14 mouse cellular contexts compared by ENCODE assay signal in the genomic region with DNA sequence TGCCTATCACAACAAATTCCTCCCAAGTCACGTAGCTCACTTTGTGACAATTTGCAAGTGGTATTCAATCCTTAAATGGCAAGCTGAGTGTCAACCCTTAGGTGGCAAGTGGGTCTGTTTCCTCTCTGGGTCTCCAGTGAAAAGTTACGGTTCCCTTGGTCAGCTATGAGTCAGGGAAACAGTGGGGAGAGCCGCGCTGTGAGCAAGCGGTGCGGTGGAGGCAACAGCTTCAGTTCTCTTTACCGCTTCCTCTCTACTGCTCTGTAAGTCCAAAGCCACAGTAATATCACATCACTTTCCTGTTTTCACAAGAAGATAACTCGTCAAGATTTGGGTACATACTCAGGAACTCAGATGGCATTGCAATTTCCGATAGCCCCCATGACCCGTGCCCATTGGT. TPM values are rescaled to one million over a fixed set of nuclear protein-coding genes. Genes with fewer than 3 reads are reported as not detected.
DNase-seq lines count a peak whose midpoint lies in the region; ATAC-seq and TF ChIP-seq lines count a peak whose summit lies in the region.
"Had no signal": no experiment of that assay in that cellular context is flagged by ENCODE, and none has a peak within 500 bp of the region (broad histone marks: within the 10 kb centered on the region; RNA-seq: fewer than 3 reads in every experiment).

No protein-coding gene starts in this region.

- no peak overlapping the region for H3K27ac ChIP-seq in neural tube, embryonic 12.5 days
- H3K27ac ChIP-seq in neural tube, embryonic 15.5 days (replicated peaks), result no peak overlapping the region
- H3K27ac ChIP-seq: liver, embryonic 14.5 days; midbrain, embryonic 13.5 days had no signal

- H3K4me1 ChIP-seq in neural tube, embryonic 12.5 days, result peaks cover 6% of the 10 kb centered on the region; the same call in 1 of the 2 replicates
- peaks cover 9% of the 10 kb centered on the region for H3K4me1 ChIP-seq in neural tube, embryonic 15.5 days
- peaks cover 81% of the 10 kb centered on the region for H3K4me1 ChIP-seq in E14TG2a.4 (replicated peaks; ENCODE audit: low read depth, low read length)

- 0 out of 2 replicates have a peak overlapping the region, but pooled peaks have one; percentile 5 for H3K9ac ChIP-seq in neural tube, embryonic 12.5 days
- no peak overlapping the region for H3K9ac ChIP-seq in neural tube, embryonic 15.5 days (replicated peaks)
- H3K9ac ChIP-seq: liver, embryonic 14.5 days; midbrain, embryonic 13.5 days had no signal

- no peak for DNase-seq in frontal cortex, postnatal 10 days (ENCODE audit: low spot score in 2 of 2)
- DNase-seq: heart, postnatal 4 days; kidney, adult 11 months had no signal

- H3K4me3 ChIP-seq in neural tube, embryonic 12.5 days, result no peak overlapping the region
- no peak overlapping the region for H3K4me3 ChIP-seq in neural tube, embryonic 15.5 days (replicated peaks)
- 0 out of 2 replicates have a peak overlapping the region, but pooled peaks have one; percentile 4 for H3K4me3 ChIP-seq in E14TG2a.4 (replicated peaks; ENCODE audit: low read length)
- H3K4me3 ChIP-seq: midbrain, embryonic 13.5 days had no signal

- H3K36me3 ChIP-seq in neural tube, embryonic 12.5 days, result no peaks in the 10 kb centered on the region
- no peaks in the 10 kb centered on the region for H3K36me3 ChIP-seq in neural tube, embryonic 15.5 days
- no peaks in the 10 kb centered on the region for H3K36me3 ChIP-seq in E14TG2a.4 (ENCODE audit: insufficient read depth, low read length)
- H3K36me3 ChIP-seq: midbrain, embryonic 13.5 days had no signal

- TF ChIP-seq CTCF in E14TG2a.4 (conservative IDR thresholded peaks at IDR 0.05; ENCODE audit: low read length), result no peak

- no peaks in the 10 kb centered on the region for H3K27me3 ChIP-seq in neural tube, embryonic 12.5 days (replicated peaks)
- no peaks in the 10 kb centered on the region for H3K27me3 ChIP-seq in neural tube, embryonic 15.5 days (replicated peaks)
- H3K27me3 ChIP-seq in E14TG2a.4 (ENCODE audit: insufficient read depth, low read length), result peaks cover 14% of the 10 kb centered on the region

- H3K4me2 ChIP-seq in neural tube, embryonic 12.5 days (replicated peaks), result no peak overlapping the region
- no peak overlapping the region for H3K4me2 ChIP-seq in neural tube, embryonic 15.5 days
- H3K4me2 ChIP-seq: midbrain, embryonic 13.5 days had no signal

- WGBS in neural tube, embryonic 12.5 days, result 88% methylated on average over 10 of the region's 10 CpGs
- 89% methylated on average over 10 of the region's 10 CpGs for whole genome bisulfite sequencing in neural tube, embryonic 15.5 days

- no peaks in the 10 kb centered on the region for H3K9me3 ChIP-seq in neural tube, embryonic 12.5 days
- no peaks in the 10 kb centered on the region for H3K9me3 ChIP-seq in neural tube, embryonic 15.5 days (replicated peaks)
- no peaks in the 10 kb centered on the region for H3K9me3 ChIP-seq in E14TG2a.4 (ENCODE audit: low read length)
- H3K9me3 ChIP-seq: midbrain, embryonic 13.5 days had no signal

- ATAC-seq in neural tube, embryonic 12.5 days (ENCODE audit: low FRiP score, low read depth), result no peak
- no peak for ATAC-seq in neural tube, embryonic 15.5 days (ENCODE audit: low FRiP score)
- ATAC-seq in granulocyte monocyte progenitor cell, adult 5-6 weeks (replicated peaks; ENCODE audit: poor library complexity, severe bottlenecking), result peak; percentile 54
- ATAC-seq in neutrophil, adult 5-6 weeks (ENCODE audit: extremely low read depth, insufficient number of reproducible peaks, low FRiP score, poor library complexity, severe bottlenecking), result peak; percentile 51
- no peak for ATAC-seq in megakaryocyte-erythroid progenitor cell, adult 5-6 weeks (replicated peaks; ENCODE audit: low FRiP score, low TSS enrichment, poor library complexity, severe bottlenecking)
- ATAC-seq: midbrain, embryonic 13.5 days had no signal

RNA-seq across cellular contexts. Expression of a gene that starts 4.2 kb away (rescaled TPM):
- polyA plus RNA-seq in neural tube, embryonic 12.5 days (2016; fragmentation: Nextera tagmentation; extraction: Ambion mirVana), result 0.26 and 0.34 TPM in 2 replicates
- polyA plus RNA-seq in neural tube, embryonic 15.5 days (2015; fragmentation: Nextera tagmentation; extraction: Ambion mirVana), result 0.82 and 1.2 TPM in 2 replicates
- 0.62 TPM in 1 of 2 replicates, not detected in the other for total RNA-seq in granulocyte monocyte progenitor cell, adult 5-6 weeks (2014; fragmentation: Nextera tagmentation)
- 0.52 TPM in 1 of 2 replicates, not detected in the other for total RNA-seq in granulocyte monocyte progenitor cell, adult 5-6 weeks (2017)
- 2.2 TPM in 2 replicates for total RNA-seq in neutrophil, adult 5-6 weeks (2017)
- not detected in 2 replicates for total RNA-seq in megakaryocyte-erythroid progenitor cell, adult 5-6 weeks (2014; fragmentation: Nextera tagmentation)
- 1.0 TPM in 1 of 2 replicates, not detected in the other for total RNA-seq in megakaryocyte-erythroid progenitor cell, adult 5-6 weeks (2017)
- total RNA-seq: heart, adult 18-20 months; heart, postnatal 4 days had no signal
- polyA plus RNA-seq: liver, embryonic 14.5 days had no signal

RNA-seq across cellular contexts. Expression of a gene that starts 18.1 kb away (rescaled TPM):
- 3.6 and 3.9 TPM in 2 replicates for polyA plus RNA-seq in neural tube, embryonic 12.5 days (2016; fragmentation: Nextera tagmentation; extraction: Ambion mirVana)
- 2.8 and 3.2 TPM in 2 replicates for polyA plus RNA-seq in neural tube, embryonic 15.5 days (2015; fragmentation: Nextera tagmentation; extraction: Ambion mirVana)
- total RNA-seq in granulocyte monocyte progenitor cell, adult 5-6 weeks (2014; fragmentation: Nextera tagmentation), result 0.38 TPM in 1 of 2 replicates, not detected in the other
- 0.99 and 1.3 TPM in 2 replicates for total RNA-seq in granulocyte monocyte progenitor cell, adult 5-6 weeks (2017)
- total RNA-seq in neutrophil, adult 5-6 weeks (2017), result 217 and 224 TPM in 2 replicates
- total RNA-seq in megakaryocyte-erythroid progenitor cell, adult 5-6 weeks (2014; fragmentation: Nextera tagmentation), result 1.5 and 4.5 TPM in 2 replicates
- total RNA-seq in megakaryocyte-erythroid progenitor cell, adult 5-6 weeks (2017), result 0.34 and 2.6 TPM in 2 replicates

RNA-seq across cellular contexts. Expression of a gene that starts 30.7 kb away (rescaled TPM):
- not detected in 2 replicates for polyA plus RNA-seq in neural tube, embryonic 12.5 days (2016; fragmentation: Nextera tagmentation; extraction: Ambion mirVana)
- polyA plus RNA-seq in neural tube, embryonic 15.5 days (2015; fragmentation: Nextera tagmentation; extraction: Ambion mirVana), result 1.6 TPM in 1 of 2 replicates, not detected in the other
- total RNA-seq in granulocyte monocyte progenitor cell, adult 5-6 weeks (2014; fragmentation: Nextera tagmentation), result not detected in 2 replicates
- not detected in 2 replicates for total RNA-seq in granulocyte monocyte progenitor cell, adult 5-6 weeks (2017)
- not detected in 2 replicates for total RNA-seq in neutrophil, adult 5-6 weeks (2017)
- not detected in 2 replicates for total RNA-seq in megakaryocyte-erythroid progenitor cell, adult 5-6 weeks (2014; fragmentation: Nextera tagmentation)
- total RNA-seq in megakaryocyte-erythroid progenitor cell, adult 5-6 weeks (2017), result not detected in 2 replicates
- total RNA-seq: heart, adult 18-20 months; heart, postnatal 4 days; layer of hippocampus, adult 18-20 months; left cerebral cortex, postnatal 10 days had no signal
- polyA plus RNA-seq: liver, embryonic 14.5 days; midbrain, embryonic 13.5 days had no signal

Comparison
In these comparisons a context has a peak if more than half of its experiments do, and no peak if none do; other contexts are left out.
1. ATAC-seq: peak in granulocyte monocyte progenitor cell, adult 5-6 weeks (single experiment) and neutrophil, adult 5-6 weeks (single experiment); none in neural tube, embryonic 12.5 days (single experiment), neural tube, embryonic 15.5 days (single experiment) and megakaryocyte-erythroid progenitor cell, adult 5-6 weeks (single experiment).
2. RNA of a gene that starts 18.1 kb away (total RNA-seq): 217 to 224 TPM in neutrophil, adult 5-6 weeks; 0.34 to 4.5 TPM in megakaryocyte-erythroid progenitor cell, adult 5-6 weeks and 0.38 to 1.3 TPM in granulocyte monocyte progenitor cell, adult 5-6 weeks; every median in the first group is over 10 times any median in the second.